Mouse (Mus musculus): Measurements from ENCODE around the gene Dock2.

GRCm38 (mm10) chr11:34389261-34390116 lies 394.2 kb downstream of the Dock2 start:
- TF ChIP-seq GATA1 (IDR thresholded peaks at IDR 0.05; ENCODE audit: low read length), result no peak
- no peak for TF ChIP-seq TAL1 (IDR thresholded peaks at IDR 0.05; ENCODE audit: low read length)
